Mouse (Mus musculus): ENCODE results near the gene Foxb1.

Foxb1 gene

DNA sequence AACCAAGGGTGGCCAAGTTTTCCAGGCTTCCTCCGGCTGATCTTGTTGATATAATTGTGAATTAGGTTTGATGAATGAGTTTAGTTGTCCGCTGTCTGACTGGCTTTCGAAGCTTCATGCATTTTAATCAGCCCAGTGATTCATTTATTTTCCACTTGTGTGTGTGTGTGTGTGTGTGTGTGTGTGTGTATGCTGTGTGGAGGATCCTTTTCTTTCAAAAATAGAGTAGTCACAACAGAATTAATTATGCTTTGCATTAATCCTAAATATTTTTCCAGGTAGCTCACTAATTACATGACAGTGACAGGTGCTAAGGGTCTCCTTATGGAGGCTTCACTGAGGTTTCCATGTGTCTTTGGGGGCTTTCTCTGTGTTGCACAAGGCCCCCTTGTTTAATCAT, 4.3 kb downstream of the Foxb1 start:
- DNase-seq: no peak

DNA sequence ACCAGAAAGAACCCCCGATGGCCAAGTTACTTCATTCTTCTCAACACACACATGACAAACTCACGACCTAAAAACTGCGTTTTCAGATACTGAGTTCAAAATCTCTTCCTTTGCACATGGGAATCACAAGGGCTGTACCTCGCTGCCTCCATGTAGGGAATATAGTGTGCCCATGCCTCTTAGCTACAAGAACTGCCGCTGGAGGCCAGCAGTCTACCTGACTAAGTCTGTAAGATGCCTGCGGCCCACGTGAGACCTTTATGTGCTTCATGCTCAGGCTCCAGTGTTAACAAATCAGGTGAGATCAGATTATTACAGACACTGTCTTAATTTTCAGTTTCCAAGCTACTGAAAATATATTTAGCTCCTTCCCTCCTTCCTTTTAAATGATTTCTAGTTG, 4.7 kb downstream of the Foxb1 start:
- no peak for DNase-seq

- no peak for DNase-seq
These were observed 5.6 kb downstream of the Foxb1 start for GRCm38 (mm10) chr9:69755157-69755556.

GRCm38 (mm10) chr9:69754712-69755111, 6.0 kb downstream of the Foxb1 start:
- DNase-seq: peak in 1 of 2 experiments; percentile 7

DNA sequence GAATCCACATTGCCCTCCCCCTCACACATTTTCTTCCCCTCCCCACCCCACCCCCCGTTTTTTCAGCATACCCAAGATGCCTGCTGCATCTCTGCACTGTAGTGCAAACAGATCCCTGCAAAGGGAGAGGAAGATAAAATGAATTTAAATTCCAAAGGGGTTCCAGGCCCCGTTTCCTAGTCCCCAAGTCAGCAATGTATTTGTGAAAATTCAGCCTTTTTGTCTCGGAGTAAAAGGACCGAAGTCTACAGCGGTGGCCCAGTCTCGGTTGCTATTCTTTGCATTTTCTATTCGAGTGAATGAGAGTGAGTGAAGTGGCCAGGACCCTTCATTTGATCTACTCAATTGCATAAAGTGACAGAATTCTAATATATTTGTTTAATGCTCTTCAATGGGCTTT, 6.4 kb downstream of the Foxb1 start:
- no peak for DNase-seq

- DNase-seq: no peak
These were observed 12.8 kb downstream of the Foxb1 start for GRCm38 (mm10) chr9:69747971-69748370.

DNA sequence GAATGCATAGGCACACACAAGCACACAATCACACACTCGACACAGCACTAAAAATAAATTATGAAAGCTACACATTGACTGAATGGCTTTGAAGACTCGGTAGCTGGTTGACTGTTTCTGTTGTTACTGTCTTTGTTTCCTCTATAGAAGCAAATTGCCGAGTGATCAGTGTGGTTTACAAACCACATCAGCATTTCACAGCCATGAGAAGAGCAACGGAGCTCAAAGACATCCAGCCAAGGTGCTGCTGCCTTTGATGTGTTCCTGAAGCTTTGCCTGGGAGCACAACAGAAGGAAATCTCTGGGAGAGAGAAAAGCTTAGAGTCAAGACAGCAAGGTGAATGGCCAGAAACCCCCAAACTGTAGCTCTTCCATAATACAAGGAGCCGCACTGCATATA, 32.0 kb downstream of the Foxb1 start:
- DNase-seq: no peak

DNA sequence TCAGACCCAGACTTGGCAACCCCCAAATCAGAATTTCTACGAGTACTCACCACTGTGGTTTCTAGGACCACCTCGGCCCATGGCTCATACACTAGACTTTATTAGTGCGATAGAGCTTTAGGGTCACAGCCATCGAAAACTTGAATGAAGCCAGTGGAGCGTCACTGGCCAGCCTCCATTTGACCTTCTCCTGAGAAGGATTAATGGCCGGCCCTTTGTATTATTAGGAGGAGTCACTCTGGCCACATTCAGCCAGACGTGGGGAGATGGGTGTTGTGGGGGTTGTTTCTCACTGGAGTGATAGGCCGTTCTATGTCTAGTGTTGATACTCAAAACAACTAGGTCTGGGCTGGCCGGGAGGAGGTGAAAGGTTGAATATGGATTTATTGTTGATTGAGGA, 42.3 kb downstream of the Foxb1 start:
- DNase-seq: no peak

DNA sequence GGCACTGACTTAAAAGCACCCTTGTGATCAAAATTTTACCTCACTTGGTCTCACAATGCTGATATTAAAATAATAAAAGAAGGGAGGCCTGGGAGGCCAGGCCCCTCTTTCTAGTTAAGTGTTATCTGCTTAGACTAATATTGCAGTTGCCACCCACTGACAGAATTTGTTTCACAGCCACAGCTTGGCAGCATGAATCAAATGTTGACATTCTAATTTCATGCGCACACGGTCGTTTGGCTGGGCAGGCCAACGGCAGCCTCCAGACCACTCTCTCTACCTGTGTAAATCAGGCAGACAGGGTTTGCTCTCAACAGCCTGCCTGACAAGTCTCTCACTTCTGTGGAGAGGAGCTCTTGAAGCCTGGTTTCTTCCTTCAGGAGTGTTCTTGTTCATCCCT, 44.4 kb downstream of the Foxb1 start:
- no peak for DNase-seq

GRCm38 (mm10) chr9:69715445-69715844, 45.3 kb downstream of the Foxb1 start:
- no peak for DNase-seq

- no peak for DNase-seq
These were observed 46.4 kb downstream of the Foxb1 start for GRCm38 (mm10) chr9:69714346-69714745.

GRCm38 (mm10) chr9:69713577-69714327, 47.0 kb downstream of the Foxb1 start:
- DNase-seq: no peak

DNA sequence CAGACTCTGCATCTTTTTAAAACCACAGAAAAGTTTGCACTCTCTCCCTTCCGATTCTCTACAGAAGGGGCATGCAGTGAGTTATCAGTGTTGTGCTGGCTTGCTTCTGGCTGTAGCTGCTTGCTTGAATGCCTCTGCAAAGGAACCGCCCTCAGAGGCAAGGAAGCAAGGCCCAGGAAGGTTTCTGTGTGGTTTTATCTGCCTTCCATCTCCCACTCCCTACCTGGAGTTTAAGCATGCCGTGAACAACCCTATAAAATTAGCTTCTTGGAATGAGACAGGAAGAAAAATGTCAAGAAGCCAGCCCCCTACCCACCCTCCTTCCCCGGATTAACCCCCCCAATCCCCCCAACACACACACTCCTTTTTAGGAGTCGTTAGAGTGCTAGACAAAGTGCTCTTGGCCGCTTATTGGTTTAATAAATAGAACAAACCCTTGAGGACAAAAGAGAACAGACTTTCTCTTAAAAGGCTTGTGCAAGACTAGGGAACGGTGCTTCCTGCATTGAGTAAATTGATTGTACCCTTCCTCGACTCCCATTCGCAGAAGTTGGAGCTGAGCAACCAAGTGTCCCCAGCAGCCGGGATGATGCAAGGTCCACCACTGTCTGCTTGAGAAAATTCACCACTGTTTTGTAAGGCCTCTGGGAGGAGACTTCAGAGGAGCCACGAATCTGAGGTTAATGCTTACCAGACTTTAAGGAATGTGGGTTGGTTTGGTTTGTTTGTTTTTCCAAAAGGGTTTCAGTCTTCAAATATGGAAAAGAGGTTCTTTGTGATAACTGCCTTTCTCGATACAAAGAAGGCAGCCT, 47.8 kb downstream of the Foxb1 start:
- no peak for DNase-seq
